Mouse (Mus musculus) embryonic facial prominence, embryonic 14.5 days (tissue): ENCODE data around the gene Gm5089. TPM values are rescaled to one million over a fixed set of nuclear protein-coding genes. Genes with fewer than 3 reads are reported as not detected.
"Not testable (repeated sequence)": the region's sequence is repeated elsewhere in the genome, so short reads cannot be mapped to it uniquely, and the experiment has no call there.

ENCODE experiments used
- ATAC-seq: fragments of 200-750 bp; cut with Nextera tagmentation; 2 replicates; pipeline ENCODE4 v1.8.0; 2017; ENCODE audit warnings: low read depth, moderate number of reproducible peaks, moderate TSS enrichment
- DNase-seq: peaks from one replicate; pipeline ENCODE4 v3.0.0-alpha.2; 2015; ENCODE audit warnings: low spot score
- H3K27ac ChIP-seq: fragments of 300-500 bp; sonication (generic); replicated peaks from 2 replicates; pipeline ENCODE4 v1.5.1; 2014; ENCODE audit warnings: low read depth, mild to moderate bottlenecking, low read length, moderate library complexity
- H3K27me3 ChIP-seq: fragments of 300-500 bp; sonication (generic); replicated peaks from 2 replicates; pipeline ENCODE4 v1.6.1; 2014; ENCODE audit warnings: low read length; ENCODE audit not compliant: control insufficient read depth, insufficient read depth
- H3K36me3 ChIP-seq: fragments of 300-500 bp; sonication (generic); 2 replicates; pipeline ENCODE4 v1.6.1; 2014; ENCODE audit warnings: low read length, mixed read lengths; ENCODE audit not compliant: control insufficient read depth, insufficient read depth
- H3K4me1 ChIP-seq: fragments of 300-500 bp; sonication (generic); 2 replicates; pipeline ENCODE4 v1.6.1; 2014; ENCODE audit warnings: antibody characterized with exemption, low read length; ENCODE audit not compliant: control insufficient read depth, insufficient read depth
- H3K4me2 ChIP-seq: fragments of 300-500 bp; sonication (generic); 2 replicates; pipeline ENCODE4 v1.6.1; 2014; ENCODE audit warnings: low read depth, mild to moderate bottlenecking, low read length, moderate library complexity, mixed read lengths
- H3K4me3 ChIP-seq: fragments of 300-500 bp; sonication (generic); 2 replicates; pipeline ENCODE4 v1.5.1; 2014; ENCODE audit warnings: low read depth, mild to moderate bottlenecking, low read length
- H3K9ac ChIP-seq: fragments of 300-500 bp; sonication (generic); 2 replicates; pipeline ENCODE4 v1.6.1; 2014; ENCODE audit warnings: low read depth, mild to moderate bottlenecking, low read length, moderate library complexity, mixed read lengths
- H3K9me3 ChIP-seq: fragments of 300-500 bp; sonication (generic); 2 replicates; pipeline ENCODE4 v1.6.1; 2016; ENCODE audit warnings: low read length; ENCODE audit not compliant: control insufficient read depth
- WGBS: fragments of 180-500 bp; shearing (Covaris S2); extraction: QIAGEN DNeasy Blood & Tissue Kit; methylation state at CpG from one replicate; pipeline ENCODE4 v1.1.7; 2014; 5-methylcytosine and 5-hydroxymethylcytosine counted together
- polyA plus RNA-seq: library from polyadenylated mRNA; unstranded; fragments of >200 nt; fragmentation: Nextera tagmentation; extraction: Ambion mirVana; gene quantifications from 2 replicates; pipeline ENCODE4 v1.2.1, GENCODE M21; 2014

Gene Gm5089
- polyA plus RNA-seq, 1 experiment from 2014 or later = not detected

GRCm38 (mm10) chr14:122467926-122468841 is 17.3 kb upstream of the Gm5089 start:
- Histone ChIP-seq H3K27me3 (peaks cover 98% of the 10 kb centered on the region), H3K4me3 (no peak overlapping the region), H3K27ac (no peak overlapping the region), H3K9ac (no peak overlapping the region), H3K36me3 (no peaks in the 10 kb centered on the region), H3K4me2 (peak overlapping the region; percentile 7; the same call in 1 of the 2 replicates), H3K9me3 (no peaks in the 10 kb centered on the region), H3K4me1 (peaks cover 8% of the 10 kb centered on the region; the same call in 1 of the 2 replicates)
- 8% methylated on average over 23 of the region's 23 CpGs for WGBS
- no peak for ATAC-seq
- DNase-seq = no peak

- WGBS = 53% methylated on average over 7 of the region's 7 CpGs
- H3K4me2 ChIP-seq = no peak overlapping the region
- no peaks in the 10 kb centered on the region for H3K9me3 ChIP-seq
- H3K4me1 ChIP-seq = peaks cover 8% of the 10 kb centered on the region; the same call in 1 of the 2 replicates
- H3K9ac ChIP-seq = no peak overlapping the region
- no peaks in the 10 kb centered on the region for H3K36me3 ChIP-seq
- H3K27ac ChIP-seq = no peak overlapping the region
- no peak overlapping the region for H3K4me3 ChIP-seq
- ATAC-seq (no peak), DNase-seq (no peak)
- peaks cover 99% of the 10 kb centered on the region for H3K27me3 ChIP-seq
Measured at GRCm38 (mm10) chr14:122466756-122467362, 15.9 kb upstream of the Gm5089 start.

GRCm38 (mm10) chr14:122465931-122466490 is 15.1 kb upstream of the Gm5089 start:
- DNase-seq (no peak), ATAC-seq (no peak)
- Histone ChIP-seq H3K4me2 (peak overlapping the region; percentile 89; the same call in 1 of the 2 replicates), H3K36me3 (no peaks in the 10 kb centered on the region), H3K27me3 (peaks cover 98% of the 10 kb centered on the region), H3K9me3 (no peaks in the 10 kb centered on the region), H3K4me1 (peaks cover 8% of the 10 kb centered on the region; the same call in 1 of the 2 replicates), H3K9ac (no peak overlapping the region), H3K27ac (no peak overlapping the region), H3K4me3 (peak overlapping the region; percentile 49)
- WGBS = 26% methylated on average over 13 of the region's 13 CpGs

- under 1% methylated on average over 22 of the region's 62 CpGs for WGBS
- ATAC-seq = peak; percentile 70
- peak; percentile 70 for DNase-seq
- Histone ChIP-seq H3K9ac (peak within 1 kb of the TSS; percentile 54), H3K36me3 (no peaks in the 10 kb centered on the region), H3K4me1 (peaks cover 8% of the 10 kb centered on the region; the same call in 1 of the 2 replicates), H3K27ac (no peak within 1 kb of the TSS; the same call in 1 of the 2 replicates), H3K27me3 (peaks cover 95% of the 10 kb centered on the region), H3K4me3 (peak within 1 kb of the TSS; percentile 49), H3K4me2 (peak within 1 kb of the TSS; percentile 89), H3K9me3 (no peaks in the 10 kb centered on the region)
Measured at GRCm38 (mm10) chr14:122464763-122465741, 14.1 kb upstream of the Gm5089 start, which contains the start of gene Zic5. TSS of gene Zic5 (minus strand) at chr14:122465677.

- Histone ChIP-seq H3K4me2 (peak overlapping the region; percentile 89), H3K4me3 (peak overlapping the region; percentile 49), H3K4me1 (peaks cover 8% of the 10 kb centered on the region; the same call in 1 of the 2 replicates), H3K27me3 (peaks cover 93% of the 10 kb centered on the region), H3K9ac (peak overlapping the region; percentile 54), H3K36me3 (no peaks in the 10 kb centered on the region), H3K27ac (no peak overlapping the region; the same call in 1 of the 2 replicates), H3K9me3 (no peaks in the 10 kb centered on the region)
- DNase-seq = no peak
- 0% methylated on average over 8 of the region's 62 CpGs for WGBS
- ATAC-seq = peak; percentile 2; the same call in 1 of the 2 replicates
Measured at GRCm38 (mm10) chr14:122464351-122464762, 13.4 kb upstream of the Gm5089 start.

GRCm38 (mm10) chr14:122463734-122464341 is 12.9 kb upstream of the Gm5089 start:
- WGBS = 1% methylated on average over 20 of the region's 58 CpGs
- ATAC-seq = peak; percentile 51
- not testable (repeated sequence) for H3K9me3 ChIP-seq, DNase-seq, H3K36me3 ChIP-seq, H3K27ac ChIP-seq, H3K4me1 ChIP-seq
- Histone ChIP-seq H3K27me3 (peaks cover 88% of the 10 kb centered on the region), H3K4me2 (peak overlapping the region; percentile 89), H3K4me3 (peak overlapping the region; percentile 49), H3K9ac (peak overlapping the region; percentile 54)

GRCm38 (mm10) chr14:122463080-122463691 is 12.3 kb upstream of the Gm5089 start:
- no peaks in the 10 kb centered on the region for H3K9me3 ChIP-seq
- no peaks in the 10 kb centered on the region for H3K36me3 ChIP-seq
- peaks cover 8% of the 10 kb centered on the region; the same call in 1 of the 2 replicates for H3K4me1 ChIP-seq
- WGBS = 2% methylated on average over 40 of the region's 40 CpGs
- DNase-seq (no peak), ATAC-seq (no peak)
- peak overlapping the region; percentile 89 for H3K4me2 ChIP-seq
- H3K4me3 ChIP-seq = peak overlapping the region; percentile 49
- H3K27ac ChIP-seq = no peak overlapping the region; the same call in 1 of the 2 replicates
- peak overlapping the region; percentile 34 for H3K9ac ChIP-seq
- H3K27me3 ChIP-seq = peaks cover 81% of the 10 kb centered on the region
